In genomic region chr12:54162637-54163131, GRCm38 (mm10) we compare ENCODE assay signal across 8 mouse cellular contexts. TPM values are rescaled to one million over a fixed set of nuclear protein-coding genes. Genes with fewer than 3 reads are reported as not detected.
DNase-seq lines count a peak whose midpoint lies in the region; ATAC-seq lines count a peak whose summit lies in the region.

No protein-coding gene starts in this region.

- H3K4me2 ChIP-seq in hindbrain, embryonic 12.5 days (replicated peaks): peak overlapping the region; percentile 55
- peak overlapping the region; percentile 48 for H3K4me2 ChIP-seq in limb, embryonic 15.5 days
- peak overlapping the region; percentile 50 for H3K4me2 ChIP-seq in midbrain, embryonic 15.5 days

- under 1% methylated on average over 16 of the region's 16 CpGs for WGBS in hindbrain, embryonic 12.5 days
- WGBS in limb, embryonic 15.5 days: under 1% methylated on average over 16 of the region's 16 CpGs
- WGBS in midbrain, embryonic 15.5 days: 1% methylated on average over 16 of the region's 16 CpGs

- peaks cover 27% of the 10 kb centered on the region for H3K27me3 ChIP-seq in hindbrain, embryonic 12.5 days
- peaks cover 5% of the 10 kb centered on the region; the same call in 1 of the 2 replicates for H3K27me3 ChIP-seq in limb, embryonic 15.5 days
- H3K27me3 ChIP-seq in midbrain, embryonic 15.5 days (replicated peaks): peaks cover 16% of the 10 kb centered on the region

- no peaks in the 10 kb centered on the region for H3K9me3 ChIP-seq in hindbrain, embryonic 12.5 days (replicated peaks)
- no peaks in the 10 kb centered on the region for H3K9me3 ChIP-seq in limb, embryonic 15.5 days
- H3K9me3 ChIP-seq in midbrain, embryonic 15.5 days: no peaks in the 10 kb centered on the region

- H3K4me1 ChIP-seq in hindbrain, embryonic 12.5 days: peaks cover 21% of the 10 kb centered on the region
- H3K4me1 ChIP-seq in limb, embryonic 15.5 days: peaks cover 10% of the 10 kb centered on the region; the same call in 1 of the 2 replicates
- peaks cover 28% of the 10 kb centered on the region for H3K4me1 ChIP-seq in midbrain, embryonic 15.5 days

- H3K4me3 ChIP-seq in hindbrain, embryonic 12.5 days: peak overlapping the region; percentile 20
- H3K4me3 ChIP-seq in limb, embryonic 15.5 days: peak overlapping the region; percentile 30
- H3K4me3 ChIP-seq in midbrain, embryonic 15.5 days: peak overlapping the region; percentile 25

- peak; percentile 100 for DNase-seq in 416B (ENCODE audit: low read depth)
- peak; percentile 66 for DNase-seq in adipocyte (ENCODE audit: low spot score)
- peak; percentile 42 for DNase-seq in fibroblast of lung, adult 2 months (ENCODE audit: low read depth)
- no peak for DNase-seq in frontal cortex, postnatal 14 days (ENCODE audit: low spot score in 2 of 2)
- DNase-seq in ovary, postnatal 10 days (ENCODE audit: low spot score): no peak

- no peak overlapping the region for H3K27ac ChIP-seq in hindbrain, embryonic 12.5 days
- no peak overlapping the region for H3K27ac ChIP-seq in limb, embryonic 15.5 days
- H3K27ac ChIP-seq in midbrain, embryonic 15.5 days: no peak overlapping the region

- no peaks in the 10 kb centered on the region for H3K36me3 ChIP-seq in hindbrain, embryonic 12.5 days
- no peaks in the 10 kb centered on the region for H3K36me3 ChIP-seq in limb, embryonic 15.5 days
- no peaks in the 10 kb centered on the region for H3K36me3 ChIP-seq in midbrain, embryonic 15.5 days (replicated peaks)

- 0 out of 2 replicates have a peak, but pooled peaks have one; percentile 43 for ATAC-seq in hindbrain, embryonic 12.5 days (ENCODE audit: low FRiP score)
- ATAC-seq in limb, embryonic 15.5 days (ENCODE audit: insufficient number of reproducible peaks, low FRiP score, low TSS enrichment, low read depth): no peak
- peak; percentile 50; the same call in 1 of the 2 replicates for ATAC-seq in midbrain, embryonic 15.5 days (replicated peaks)

- no peak overlapping the region for H3K9ac ChIP-seq in hindbrain, embryonic 12.5 days
- H3K9ac ChIP-seq in limb, embryonic 15.5 days: no peak overlapping the region
- no peak overlapping the region for H3K9ac ChIP-seq in midbrain, embryonic 15.5 days

RNA-seq across cellular contexts. Expression of gene Egln3, which starts 41.0 kb away (rescaled TPM):
- 6.2 and 7.3 TPM in 2 replicates for polyA plus RNA-seq in hindbrain, embryonic 12.5 days (2016; fragmentation: Nextera tagmentation; extraction: Ambion mirVana)
- polyA plus RNA-seq in limb, embryonic 15.5 days (2015; fragmentation: Nextera tagmentation; extraction: Ambion mirVana): 17.7 and 19.4 TPM in 2 replicates
- 4.8 and 5.3 TPM in 2 replicates for polyA plus RNA-seq in midbrain, embryonic 15.5 days (2015; fragmentation: Nextera tagmentation; extraction: Ambion mirVana)

Comparison
In these comparisons a context has a peak if more than half of its experiments do, and no peak if none do; other contexts are left out.
1. DNase-seq: peak in 416B (single experiment), adipocyte (single experiment) and fibroblast of lung, adult 2 months (single experiment); none in frontal cortex, postnatal 14 days (0 of 2) and ovary, postnatal 10 days (single experiment).
2. Peak in every context shown above with its lines, with median percentiles within 50 percentile points of each other: H3K4me2 ChIP-seq and H3K4me3 ChIP-seq.